Mouse (Mus musculus): ENCODE data around the gene Xirp2. TPM values are rescaled to one million over a fixed set of nuclear protein-coding genes. Genes with fewer than 3 reads are reported as not detected.
"Not testable (repeated sequence)": the region's sequence is repeated elsewhere in the genome, so short reads cannot be mapped to it uniquely, and the experiment has no call there.

Xirp2 gene
- total RNA-seq (2014; fragmentation: Nextera tagmentation), result not detected in 2 replicates
- total RNA-seq (2017), result not detected in 2 replicates

DNA sequence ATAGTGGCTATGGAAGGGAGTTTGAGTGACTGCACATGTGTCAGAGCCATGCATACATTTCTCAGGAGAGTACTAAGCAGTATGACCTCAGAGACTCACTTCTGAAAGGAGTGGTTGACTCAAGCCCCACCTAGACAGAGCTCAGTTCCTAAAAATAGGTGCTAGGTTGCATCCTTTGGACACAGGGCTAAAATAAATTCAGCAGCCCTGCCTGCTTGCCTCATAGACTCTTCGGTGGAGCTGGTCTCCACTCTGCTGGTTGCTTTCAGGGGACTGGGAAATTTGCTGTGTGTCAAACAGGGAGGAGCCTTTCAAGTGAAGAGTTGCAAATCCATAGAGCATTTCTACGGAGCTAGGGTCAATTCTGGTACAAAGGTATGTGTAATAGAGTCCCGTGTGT, at the start of gene Xirp2:
Gene Xirp2 (plus strand): TSS at position 223 of the 400 bp plus-strand sequence.
- no peak for ATAC-seq (replicated peaks; ENCODE audit: poor library complexity, severe bottlenecking)

DNA sequence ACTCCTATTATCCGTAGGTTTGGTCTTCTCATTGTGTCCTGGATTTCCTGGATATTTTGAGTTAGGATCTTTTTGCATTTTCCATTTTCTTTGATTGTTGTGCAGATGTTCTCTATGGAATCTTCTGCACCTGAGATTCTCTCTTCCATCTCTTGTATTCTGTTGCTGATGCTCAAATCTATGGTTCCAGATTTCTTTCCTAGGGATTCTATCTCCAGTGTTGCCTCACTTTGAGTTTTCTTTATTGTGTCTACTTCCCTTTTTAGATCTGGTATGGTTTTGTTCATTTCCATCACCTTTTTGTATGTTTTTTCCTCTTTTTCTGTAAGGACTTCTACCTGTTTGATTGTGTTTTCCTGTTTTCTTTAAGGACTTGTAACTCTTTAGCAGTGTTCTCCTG, 32.4 kb upstream of the Xirp2 start, which contains the start of gene Gm21830:
Gene Gm21830 (plus strand): TSS at position 301 of the 400 bp plus-strand sequence.
- not testable (repeated sequence) for ATAC-seq (replicated peaks; ENCODE audit: poor library complexity, severe bottlenecking)

DNA sequence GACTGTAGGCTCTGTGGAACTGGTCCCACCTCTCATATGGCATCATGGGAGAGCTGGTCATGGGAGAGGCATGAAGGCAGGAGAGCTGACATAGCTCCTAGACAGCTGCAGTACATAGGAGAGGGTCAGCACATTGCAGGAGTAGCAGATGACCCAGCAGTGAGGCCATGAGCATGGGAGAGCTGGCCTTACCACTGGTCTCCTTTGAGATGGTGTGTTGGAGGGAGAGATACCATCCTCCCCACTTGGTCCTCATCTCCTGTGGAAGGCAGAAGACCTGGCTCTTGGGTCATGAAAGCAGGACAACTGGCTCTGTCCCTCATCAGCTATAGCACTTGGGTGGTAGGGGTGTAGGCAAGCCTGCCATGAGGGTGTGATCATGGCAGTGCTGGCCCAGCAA, 24.9 kb upstream of the Xirp2 start:
- no peak for ATAC-seq (replicated peaks; ENCODE audit: poor library complexity, severe bottlenecking)

DNA sequence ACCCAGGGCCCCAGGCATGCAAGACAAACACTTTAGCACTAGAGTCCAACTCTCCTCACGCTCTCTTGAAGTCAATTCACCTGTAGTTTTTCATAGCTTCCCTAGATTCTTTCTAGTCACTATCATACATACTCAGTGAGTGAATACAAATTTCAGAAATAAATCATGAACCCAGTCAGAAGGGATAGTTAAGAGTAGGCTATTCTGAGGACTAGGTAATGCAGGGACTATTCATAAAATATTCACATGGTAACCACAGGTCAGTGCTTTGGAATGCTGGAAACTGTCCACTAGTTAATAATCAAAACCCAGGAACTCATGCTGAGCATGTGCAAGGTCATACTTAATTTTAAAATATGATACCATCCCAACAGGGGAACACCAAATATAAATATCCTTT, 23.0 kb upstream of the Xirp2 start:
- no peak for ATAC-seq (replicated peaks; ENCODE audit: poor library complexity, severe bottlenecking)

DNA sequence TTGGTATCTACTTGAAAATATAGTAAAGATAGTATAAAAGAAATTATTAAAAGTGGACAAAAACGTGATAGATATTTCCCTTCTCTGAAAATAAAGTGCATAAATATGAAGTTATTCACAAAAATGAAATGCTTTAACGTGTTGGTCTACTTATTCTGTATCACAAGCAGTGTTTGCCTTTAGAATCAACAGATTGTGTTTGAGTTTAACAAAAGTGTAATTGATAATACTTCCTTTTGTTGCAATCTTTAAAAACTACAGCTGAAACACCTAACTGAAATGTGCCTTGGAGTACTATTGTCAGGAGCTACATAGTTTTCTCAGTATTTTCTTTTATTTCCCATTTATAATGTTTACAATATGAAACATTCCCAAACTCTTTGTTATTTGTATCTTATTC, 12.7 kb upstream of the Xirp2 start, which contains the start of gene Gm26727:
Gene Gm26727 (minus strand): TSS at position 101 of the 400 bp plus-strand sequence.
- no peak for ATAC-seq (replicated peaks; ENCODE audit: poor library complexity, severe bottlenecking)

DNA sequence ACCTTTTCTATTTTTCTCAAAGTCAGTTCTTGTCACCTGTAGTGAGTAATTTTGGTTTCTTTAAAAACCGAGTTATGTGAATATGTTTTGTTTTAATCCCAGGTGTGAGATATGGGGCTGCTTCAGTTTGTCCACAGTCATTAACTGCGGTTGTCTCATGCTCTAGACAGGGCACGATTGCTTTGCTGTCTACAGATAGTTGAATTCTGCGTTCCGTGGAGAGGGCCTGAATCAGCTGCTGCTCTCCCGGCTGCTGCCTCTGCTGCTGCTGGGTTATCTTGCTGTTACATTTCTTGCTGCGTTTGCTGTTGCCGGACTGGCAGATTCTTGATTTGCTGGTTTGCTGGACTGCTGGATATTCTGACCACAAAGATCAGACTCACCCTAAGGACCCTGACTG, 7.5 kb upstream of the Xirp2 start:
- no peak for ATAC-seq (replicated peaks; ENCODE audit: poor library complexity, severe bottlenecking)

DNA sequence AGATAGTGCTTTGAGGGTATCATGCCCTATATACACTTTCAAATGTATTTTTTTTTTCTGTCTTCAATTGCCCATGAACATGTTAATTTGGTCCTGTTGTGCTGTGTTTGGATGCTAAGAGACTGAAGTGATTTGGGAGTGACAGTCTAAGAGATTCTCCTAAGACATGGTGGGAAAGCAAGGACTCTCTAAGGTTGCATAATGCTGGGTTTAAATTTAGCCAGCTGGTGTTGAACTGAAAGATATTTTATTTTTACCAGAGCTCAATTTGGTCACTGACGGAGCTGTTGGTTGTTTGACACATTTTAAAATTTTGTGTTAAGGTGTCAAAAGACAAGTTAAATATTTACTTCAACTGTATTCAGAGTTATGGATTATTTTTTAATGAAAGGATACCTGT, 970 bp downstream of the Xirp2 start:
- ATAC-seq (replicated peaks; ENCODE audit: poor library complexity, severe bottlenecking), result no peak

DNA sequence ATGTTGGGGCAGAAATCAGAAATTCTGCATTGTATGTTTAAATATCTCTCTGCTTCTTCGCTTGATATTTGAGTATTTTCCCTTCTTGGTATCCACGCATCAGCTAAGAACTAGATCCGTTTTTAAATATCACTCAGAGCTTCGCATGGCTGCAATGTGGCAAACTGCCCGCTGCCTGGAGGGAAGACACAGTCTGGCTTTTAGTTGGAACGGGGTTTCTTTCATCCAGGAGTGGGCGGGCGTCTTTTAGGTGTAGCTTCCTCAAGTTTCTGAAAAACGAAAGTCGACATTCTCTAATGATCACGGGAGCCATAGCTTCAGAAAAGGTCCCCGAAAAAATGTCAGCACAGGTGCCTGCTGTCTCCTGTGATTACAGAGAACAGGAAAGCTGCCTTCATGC, 1.4 kb downstream of the Xirp2 start:
- ATAC-seq (replicated peaks; ENCODE audit: poor library complexity, severe bottlenecking), result no peak

DNA sequence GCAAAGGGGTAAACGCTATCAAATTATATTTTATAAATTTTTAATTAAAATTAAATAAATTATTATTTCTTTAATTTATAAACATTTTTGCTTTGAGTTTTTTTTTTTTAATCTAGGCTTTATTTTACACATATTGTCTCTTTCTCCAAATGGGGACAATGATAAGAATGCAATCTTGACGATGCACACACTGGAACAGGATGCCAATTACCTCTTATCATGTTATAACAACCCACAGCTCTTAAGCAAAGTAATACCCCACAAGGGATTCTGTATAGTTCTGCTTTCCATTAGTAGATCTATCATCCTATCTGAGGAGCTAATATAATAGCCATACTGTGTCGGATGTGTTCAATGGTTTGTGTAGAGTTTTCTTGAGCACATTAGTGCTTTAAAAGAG, 15.1 kb downstream of the Xirp2 start:
- ATAC-seq (replicated peaks; ENCODE audit: poor library complexity, severe bottlenecking), result no peak

DNA sequence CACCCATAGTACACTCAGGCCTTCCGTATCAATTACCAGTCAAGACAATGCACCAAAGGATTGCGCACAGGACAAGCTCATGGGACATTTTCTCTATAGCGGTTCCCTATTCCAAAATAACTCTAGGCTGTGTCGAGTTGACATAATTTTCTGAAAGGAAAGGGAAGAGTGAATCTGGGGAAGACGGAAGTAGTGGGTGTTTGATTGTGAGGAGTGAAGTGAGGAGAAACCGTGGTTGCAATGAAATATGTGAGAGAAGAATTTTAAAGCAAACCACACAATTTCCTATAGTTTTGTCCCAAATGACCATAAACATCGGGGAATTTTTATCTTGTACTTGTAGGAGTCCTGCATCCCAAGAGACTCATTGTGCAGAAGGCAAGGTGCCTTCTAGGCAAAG, 21.2 kb downstream of the Xirp2 start:
- ATAC-seq (replicated peaks; ENCODE audit: poor library complexity, severe bottlenecking), result no peak

DNA sequence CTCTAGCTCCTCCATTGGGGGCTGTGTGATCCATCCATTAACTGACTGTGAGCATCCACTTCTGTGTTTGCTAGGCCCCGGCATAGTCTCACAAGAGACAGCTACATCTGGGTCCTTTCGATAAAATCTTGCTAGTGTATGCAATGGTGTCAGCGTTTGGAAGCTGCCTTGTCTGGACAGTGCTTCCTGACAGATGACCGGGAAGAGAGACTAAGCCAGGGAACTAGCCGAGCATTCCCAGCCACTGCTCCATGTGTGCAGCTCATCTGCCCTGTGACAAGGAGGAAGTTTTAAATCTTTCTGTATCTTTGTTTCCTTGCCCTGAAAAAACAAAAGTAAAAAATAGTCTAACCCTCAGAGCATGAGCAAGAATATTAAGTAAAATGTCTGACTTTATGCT, 24.2 kb downstream of the Xirp2 start:
- ATAC-seq (replicated peaks; ENCODE audit: poor library complexity, severe bottlenecking), result not testable (repeated sequence)

DNA sequence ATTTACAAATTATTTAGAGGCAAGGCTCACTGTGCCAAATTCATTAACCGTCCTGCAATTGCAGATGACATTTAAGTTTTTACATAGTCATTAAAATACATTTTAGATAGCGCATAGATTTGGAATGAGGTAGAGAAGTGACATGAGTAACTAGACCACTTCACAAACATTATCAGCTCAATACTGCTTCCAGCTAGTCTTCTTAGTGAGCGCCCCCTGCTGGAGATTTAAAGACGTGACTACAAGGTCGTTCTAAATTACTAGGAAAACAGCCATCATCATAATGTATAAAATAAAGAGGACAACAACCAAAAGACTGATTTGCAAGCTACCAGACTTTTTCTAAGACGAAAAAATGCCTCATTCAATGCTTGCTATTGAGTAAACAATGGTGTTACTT, 32.0 kb downstream of the Xirp2 start:
- no peak for ATAC-seq (replicated peaks; ENCODE audit: poor library complexity, severe bottlenecking)

DNA sequence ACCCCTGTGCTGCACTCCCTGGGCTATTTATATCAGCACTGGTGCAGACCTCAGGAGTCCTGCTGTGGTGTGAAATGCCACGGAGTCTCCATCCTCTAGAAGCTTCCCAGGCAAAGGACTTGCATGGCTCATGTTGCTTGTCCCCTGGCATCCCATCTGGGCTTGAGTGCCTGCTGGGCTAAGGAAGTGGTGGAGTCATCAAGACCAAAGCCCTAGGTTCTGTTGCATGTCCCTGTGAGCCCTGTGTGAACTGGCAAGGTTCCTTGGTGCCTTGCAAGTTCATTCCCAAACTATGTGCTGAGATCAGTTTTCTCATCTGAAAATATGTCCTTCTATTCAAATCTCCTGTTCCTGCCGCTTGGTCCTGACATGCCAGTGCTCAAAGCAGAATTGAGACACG, 35.2 kb downstream of the Xirp2 start:
- no peak for ATAC-seq (replicated peaks; ENCODE audit: poor library complexity, severe bottlenecking)

DNA sequence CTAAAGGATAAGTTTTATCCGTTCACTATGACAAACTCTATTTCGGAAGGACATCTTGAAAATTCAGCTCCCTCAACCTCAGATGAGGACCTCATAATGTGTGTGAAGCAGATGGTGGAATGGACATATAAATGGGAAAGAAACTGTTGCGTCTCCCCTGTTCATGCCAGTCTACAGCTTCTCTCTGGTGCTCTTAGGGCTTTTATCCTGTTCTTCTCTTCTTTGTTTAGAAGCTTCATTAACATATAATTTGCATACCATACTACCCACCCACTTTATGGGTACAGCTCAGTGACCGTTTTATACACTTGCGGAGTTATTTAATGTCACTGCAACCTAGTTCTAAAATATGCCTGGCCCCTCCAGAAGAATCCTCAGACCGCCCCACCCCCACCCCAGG, 40.9 kb downstream of the Xirp2 start:
- no peak for ATAC-seq (replicated peaks; ENCODE audit: poor library complexity, severe bottlenecking)

DNA sequence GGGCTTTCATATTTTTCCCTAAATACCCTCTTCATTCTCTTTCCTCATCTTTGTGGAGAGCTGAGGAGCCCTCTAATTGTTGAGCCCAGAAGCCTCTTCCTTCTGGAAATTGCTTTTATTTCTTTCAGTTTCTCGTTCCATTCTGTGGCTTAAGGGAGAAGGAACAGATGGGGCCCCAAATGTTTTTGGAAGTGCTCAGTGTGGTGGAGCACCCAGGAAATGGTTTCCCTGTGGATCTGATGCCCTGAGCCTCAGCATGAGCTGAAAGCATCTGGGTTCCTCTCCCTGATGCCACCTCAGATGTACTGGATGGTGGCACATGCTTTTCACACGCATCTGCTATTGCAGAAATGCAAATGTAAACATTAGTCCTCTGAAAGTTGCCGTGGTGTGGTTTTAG, 41.4 kb downstream of the Xirp2 start:
- no peak for ATAC-seq (replicated peaks; ENCODE audit: poor library complexity, severe bottlenecking)

DNA sequence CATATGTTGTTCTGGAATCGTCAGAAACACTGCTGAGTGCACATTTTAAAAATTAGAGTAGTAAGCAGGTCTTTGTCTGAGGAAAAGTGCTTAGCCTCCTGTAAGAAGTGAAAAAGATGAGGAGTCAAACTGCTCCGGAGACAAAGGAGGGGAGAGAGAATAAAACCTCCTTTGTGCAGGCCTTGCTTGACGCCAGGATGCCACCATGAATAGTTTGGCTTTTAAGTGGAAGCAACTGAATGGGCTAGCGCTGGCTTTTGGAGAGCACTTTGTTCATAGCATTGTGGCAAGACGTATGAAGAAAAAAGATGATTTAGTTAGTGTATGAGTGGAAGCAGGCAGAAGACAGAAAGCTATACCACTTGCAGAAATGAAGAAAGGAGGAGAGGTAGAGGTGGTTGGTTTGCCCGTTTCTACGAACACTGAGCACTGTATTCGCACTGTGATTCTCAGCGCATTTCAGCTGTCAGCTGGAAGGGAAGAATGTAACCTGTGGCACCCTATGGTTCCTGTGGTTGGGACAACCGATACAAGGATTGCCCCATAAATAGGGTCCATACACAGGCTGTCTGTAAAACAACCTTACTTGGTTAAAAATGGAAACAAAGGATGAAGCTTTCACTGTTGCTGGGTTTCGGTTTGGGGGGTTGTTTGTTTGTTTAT, 42.8 kb downstream of the Xirp2 start:
- ATAC-seq (replicated peaks; ENCODE audit: poor library complexity, severe bottlenecking), result no peak

DNA sequence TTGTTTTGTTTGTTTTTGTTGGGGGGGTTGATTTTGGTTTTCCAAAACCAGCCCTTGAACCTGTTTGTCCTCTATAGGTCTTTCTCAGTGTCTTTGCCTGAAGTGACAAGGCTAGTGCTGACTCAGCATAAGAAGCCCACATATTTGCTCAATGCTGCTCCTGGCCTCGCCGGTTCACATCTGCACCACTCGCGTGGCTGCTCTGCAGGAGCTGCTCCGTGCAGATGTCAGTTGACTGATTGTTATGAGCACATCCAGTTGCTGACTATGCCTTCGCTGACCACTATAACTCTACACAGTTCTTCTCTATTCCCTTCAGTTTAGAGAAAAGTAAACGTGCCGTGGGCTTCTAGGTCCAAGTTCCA, 43.3 kb downstream of the Xirp2 start:
- ATAC-seq (replicated peaks; ENCODE audit: poor library complexity, severe bottlenecking), result no peak

DNA sequence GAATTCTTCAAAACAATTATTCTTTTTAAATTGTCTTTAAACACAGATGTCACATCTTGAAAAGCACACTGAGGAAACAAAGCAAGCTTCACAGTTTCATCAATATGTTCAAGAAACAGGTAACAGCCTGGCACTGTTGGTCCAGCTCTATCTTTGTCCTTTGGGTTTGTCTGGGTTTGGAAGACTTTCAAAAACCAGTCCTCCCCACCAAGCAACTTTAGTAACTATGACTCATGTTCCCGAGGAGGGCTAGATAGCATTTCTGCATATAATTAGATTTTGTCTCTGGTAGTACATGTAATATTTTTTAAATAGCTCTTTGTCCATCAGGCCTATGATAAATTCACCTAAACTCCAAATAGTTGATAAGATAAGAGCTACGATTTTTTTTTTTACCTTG, 59.7 kb downstream of the Xirp2 start:
- ATAC-seq (replicated peaks; ENCODE audit: poor library complexity, severe bottlenecking), result no peak

DNA sequence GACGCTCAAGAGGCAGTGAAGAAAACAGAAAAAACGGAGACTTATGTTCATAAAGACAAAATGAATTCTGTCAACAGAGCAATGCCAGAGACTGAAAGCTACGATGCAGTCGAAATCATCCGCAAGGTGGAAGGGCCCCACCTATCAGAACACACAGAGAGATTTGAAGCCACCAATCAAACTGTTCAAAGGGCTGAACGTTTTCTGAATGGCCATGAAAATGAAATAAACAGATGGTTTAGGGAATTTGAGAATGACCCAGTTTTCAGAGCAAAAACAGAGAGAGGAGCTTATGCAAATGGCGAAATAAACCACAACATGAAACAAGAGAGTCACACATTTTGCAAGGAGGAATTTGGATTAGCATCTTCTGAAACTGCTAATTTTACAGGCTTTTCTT, 70.6 kb downstream of the Xirp2 start:
- ATAC-seq (replicated peaks; ENCODE audit: poor library complexity, severe bottlenecking), result no peak

DNA sequence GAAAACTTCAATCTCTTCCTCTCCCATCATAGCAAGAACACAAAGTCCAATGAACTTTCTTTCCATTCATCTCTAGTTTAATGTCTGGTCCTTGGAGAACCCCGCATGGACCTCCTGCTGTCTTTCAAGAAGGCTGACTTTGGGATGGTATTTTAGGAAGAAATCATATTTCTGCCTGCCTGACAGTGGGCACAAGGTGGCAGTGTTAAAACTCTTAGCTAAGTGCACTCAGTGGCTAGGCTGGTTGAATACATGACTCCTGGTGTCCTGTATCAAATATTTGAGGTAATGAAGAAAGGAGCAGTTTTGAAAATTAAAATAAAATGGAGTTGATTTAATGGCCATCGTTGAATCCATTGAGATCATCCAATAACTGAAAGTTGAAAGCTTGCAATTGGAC, 89.5 kb downstream of the Xirp2 start:
- no peak for ATAC-seq (replicated peaks; ENCODE audit: poor library complexity, severe bottlenecking)

DNA sequence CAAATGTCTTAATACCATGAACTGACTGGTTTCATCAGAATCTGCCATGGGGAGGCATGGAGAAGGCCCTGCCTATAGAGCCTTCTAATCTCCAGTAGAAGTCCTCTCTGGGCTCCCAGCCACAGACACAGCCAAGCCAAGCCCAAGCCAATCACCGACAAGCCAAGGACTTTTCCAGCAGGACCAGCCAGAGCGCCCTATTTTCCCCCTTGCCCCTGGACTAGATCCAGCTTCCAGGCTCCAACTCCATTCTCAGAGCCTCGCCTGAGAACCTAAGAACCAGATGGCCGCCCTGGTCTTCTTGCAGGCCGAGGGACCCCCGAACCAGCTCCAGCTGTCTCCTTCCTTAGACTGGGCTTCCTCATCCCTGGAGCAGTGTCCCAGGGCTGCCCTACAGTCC, 93.6 kb downstream of the Xirp2 start:
- ATAC-seq (replicated peaks; ENCODE audit: poor library complexity, severe bottlenecking), result no peak

DNA sequence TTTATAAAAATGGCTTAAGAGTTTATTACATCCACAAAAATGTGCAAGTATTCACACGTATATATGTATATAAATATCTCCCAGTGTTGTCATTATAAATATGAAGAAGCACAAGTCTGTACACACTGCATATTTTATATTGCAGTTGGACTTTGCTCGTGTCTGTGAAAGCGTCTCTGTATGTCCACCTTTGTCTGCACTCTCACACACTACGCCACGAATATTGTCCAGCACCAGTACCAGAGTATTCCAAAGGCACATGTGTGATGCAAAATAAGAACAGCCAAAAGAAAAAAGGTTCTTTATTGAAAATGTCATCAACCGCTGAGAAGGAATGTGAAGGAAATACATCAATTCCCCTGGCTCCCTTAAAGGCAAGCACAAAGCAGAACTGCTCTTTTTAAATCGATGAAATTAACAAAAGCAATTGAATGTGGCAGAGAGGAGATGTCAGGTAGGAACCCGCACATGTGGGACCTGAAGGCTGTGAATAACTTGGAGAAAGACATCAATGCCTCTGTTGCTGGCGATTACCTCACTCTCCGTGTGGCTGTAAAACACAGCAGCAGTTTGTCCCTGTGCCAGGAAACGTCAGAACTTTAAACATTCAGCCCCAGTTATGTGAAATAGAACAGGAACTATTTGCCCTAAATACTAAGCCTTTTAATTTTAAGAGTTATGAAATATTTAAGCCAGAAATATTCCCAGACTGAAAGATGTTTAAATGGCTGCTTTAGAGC, 96.3 kb downstream of the Xirp2 start:
- no peak for ATAC-seq (replicated peaks; ENCODE audit: poor library complexity, severe bottlenecking)
